Mouse (Mus musculus) lung, adult 10 weeks (tissue): ENCODE data around the gene Cd300ld5. TPM values are rescaled to one million over a fixed set of nuclear protein-coding genes. Genes with fewer than 3 reads are reported as not detected.

Source experiments
- polyA plus RNA-seq: library from polyadenylated mRNA; stranded (reverse); fragments of 350-450 nt; fragmentation: Illumina TruSeq; extraction: RNeasy Lipid Tissue Mini Kit (QIAGEN cat#74804); gene quantifications from one replicate; pipeline ENCODE4 v1.2.3, GENCODE M21; 2014; ENCODE audit warnings: low read depth, low replicate concordance; ENCODE audit not compliant: insufficient read depth

Cd300ld5 gene
- polyA plus RNA-seq: 0.79 TPM

GRCm38 (mm10) chr11:115037669-115038068, at the start of gene Cd300ld5:
Cd300ld5 (minus strand) TSS chr11:115037769.

GRCm38 (mm10) chr11:115062077-115062476, 24.5 kb upstream of the Cd300ld5 start, which contains the start of gene Cd300e:
Cd300e (minus strand) TSS chr11:115062177.

GRCm38 (mm10) chr11:115048259-115048658, 10.7 kb upstream of the Cd300ld5 start, which contains the start of gene Cd300ld3:
Cd300ld3 (minus strand) TSS chr11:115048409.

GRCm38 (mm10) chr11:115026912-115027311, 10.7 kb downstream of the Cd300ld5 start, which contains the start of gene Cd300ld4:
Cd300ld4 (minus strand) TSS chr11:115027012.

GRCm38 (mm10) chr11:115016093-115016492, 21.5 kb downstream of the Cd300ld5 start, which contains the start of gene Cd300ld2:
Cd300ld2 (minus strand) TSS chr11:115016193.

GRCm38 (mm10) chr11:115001474-115002040, 36.0 kb downstream of the Cd300ld5 start, which contains the start of gene Cd300c2:
Cd300c2 (minus strand) TSS chr11:115001880.

GRCm38 (mm10) chr11:114989793-114990192, 47.8 kb downstream of the Cd300ld5 start, which contains the start of gene Cd300ld:
Cd300ld (minus strand) TSS chr11:114989922.

Other genes starting within 250 kb of the Cd300ld5 start
- gene Btbd17, start 241.8 kb downstream of the Cd300ld5 start, polyA plus RNA-seq: 0.33 TPM
- gene Gpr142, start 238.8 kb downstream of the Cd300ld5 start, polyA plus RNA-seq: not detected
- 5.0 TPM for gene Gprc5c, start 186.6 kb downstream of the Cd300ld5 start, polyA plus RNA-seq
- 5.6 TPM for gene Cd300a, start 147.7 kb downstream of the Cd300ld5 start, polyA plus RNA-seq
- 3.8 TPM for gene Cd300lb, start 103.4 kb downstream of the Cd300ld5 start, polyA plus RNA-seq
- gene Cd300c, start 68.6 kb downstream of the Cd300ld5 start, polyA plus RNA-seq: 1.2 TPM
- 4.7 TPM for gene Cd300ld, start 47.8 kb downstream of the Cd300ld5 start, polyA plus RNA-seq
- gene Cd300c2, start 35.9 kb downstream of the Cd300ld5 start, polyA plus RNA-seq: 24.2 TPM
- gene Cd300ld2, start 21.6 kb downstream of the Cd300ld5 start, polyA plus RNA-seq: not detected
- gene Cd300ld4, start 10.8 kb downstream of the Cd300ld5 start, polyA plus RNA-seq: not detected
- 2.4 TPM for gene Cd300ld3, start 10.6 kb upstream of the Cd300ld5 start, polyA plus RNA-seq
- gene Cd300e, start 24.4 kb upstream of the Cd300ld5 start, polyA plus RNA-seq: 1.3 TPM
- gene Rab37, start 53.7 kb upstream of the Cd300ld5 start, polyA plus RNA-seq: 1.1 TPM
- 6.7 TPM for gene Cd300lf, start 96.2 kb upstream of the Cd300ld5 start, polyA plus RNA-seq
- 44.9 TPM for gene Slc9a3r1, start 125.6 kb upstream of the Cd300ld5 start, polyA plus RNA-seq
- 4.0 TPM for gene Tmem104, start 149.7 kb upstream of the Cd300ld5 start, polyA plus RNA-seq
- gene Nat9, start 150.1 kb upstream of the Cd300ld5 start, polyA plus RNA-seq: 33.1 TPM
- gene Grin2c, start 229.5 kb upstream of the Cd300ld5 start, polyA plus RNA-seq: 0.39 TPM
- gene Fdxr, start 239.3 kb upstream of the Cd300ld5 start, polyA plus RNA-seq: 6.9 TPM